Mouse (Mus musculus): ENCODE measurements around the gene Grm4.
A peak's percentile ranks its signal among the peaks of the same experiment; 100 is the strongest.

Grm4 gene

GRCm38 (mm10) chr17:27445364-27446075 lies 75.7 kb downstream of the Grm4 start:
- DNase-seq (ENCODE audit: low read depth): no peak

DNA sequence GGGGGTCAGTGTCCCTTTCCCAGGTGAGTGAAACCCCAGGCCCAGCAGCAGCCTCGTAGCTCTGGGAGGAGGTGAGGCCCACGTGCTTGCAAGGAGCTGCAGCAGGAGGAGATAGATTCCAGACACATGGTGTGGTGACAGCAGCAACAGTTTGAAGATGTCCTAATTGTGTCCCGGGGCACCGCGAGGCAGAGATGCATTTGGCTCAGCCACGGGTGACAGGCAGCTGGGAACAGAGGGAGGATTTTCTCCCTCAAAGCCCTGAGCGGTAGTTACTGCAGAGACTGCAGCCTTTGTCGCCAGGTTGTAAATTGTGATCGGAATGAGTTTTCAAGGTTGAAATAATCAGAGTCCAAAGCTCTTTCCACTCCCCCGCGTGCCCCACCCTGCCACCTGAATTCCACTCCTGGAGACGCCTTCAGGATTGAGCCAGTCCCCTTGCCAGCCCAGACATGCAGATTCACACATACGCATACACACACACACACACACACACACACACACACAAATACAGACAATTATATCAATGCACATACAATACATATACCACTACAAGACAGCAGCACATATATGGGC lies 78.6 kb downstream of the Grm4 start:
- no peak for DNase-seq (ENCODE audit: low read depth)

- DNase-seq (ENCODE audit: low read depth): no peak
These were observed 79.4 kb downstream of the Grm4 start for GRCm38 (mm10) chr17:27441778-27442177.

GRCm38 (mm10) chr17:27435799-27436198 lies 85.4 kb downstream of the Grm4 start:
- DNase-seq (ENCODE audit: low read depth): no peak

DNA sequence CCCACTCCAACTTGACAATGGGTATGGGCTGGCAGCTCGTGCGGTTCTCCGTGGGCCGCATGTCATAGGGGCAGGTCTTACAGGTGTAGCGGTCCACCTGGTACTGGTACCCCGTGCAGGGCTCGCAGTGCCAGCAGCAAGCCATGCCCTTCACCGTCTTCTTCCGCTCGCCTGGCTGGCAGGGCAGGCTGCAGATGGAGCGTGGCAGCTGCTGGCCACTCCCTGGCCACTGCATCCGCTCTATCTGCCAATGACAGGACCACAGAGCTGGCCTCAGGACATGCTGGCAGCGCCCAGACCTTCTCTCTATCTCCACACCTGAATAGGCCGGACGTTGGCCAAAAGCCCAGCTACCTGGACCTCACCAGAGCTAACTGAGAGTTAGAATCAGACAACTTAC lies 86.0 kb downstream of the Grm4 start:
- no peak for DNase-seq (ENCODE audit: low read depth)

- no peak for DNase-seq (ENCODE audit: low read depth)
These were observed 87.1 kb downstream of the Grm4 start for GRCm38 (mm10) chr17:27434066-27434465.

- DNase-seq (ENCODE audit: low read depth): no peak
These were observed 88.0 kb downstream of the Grm4 start for GRCm38 (mm10) chr17:27433179-27433680.

DNA sequence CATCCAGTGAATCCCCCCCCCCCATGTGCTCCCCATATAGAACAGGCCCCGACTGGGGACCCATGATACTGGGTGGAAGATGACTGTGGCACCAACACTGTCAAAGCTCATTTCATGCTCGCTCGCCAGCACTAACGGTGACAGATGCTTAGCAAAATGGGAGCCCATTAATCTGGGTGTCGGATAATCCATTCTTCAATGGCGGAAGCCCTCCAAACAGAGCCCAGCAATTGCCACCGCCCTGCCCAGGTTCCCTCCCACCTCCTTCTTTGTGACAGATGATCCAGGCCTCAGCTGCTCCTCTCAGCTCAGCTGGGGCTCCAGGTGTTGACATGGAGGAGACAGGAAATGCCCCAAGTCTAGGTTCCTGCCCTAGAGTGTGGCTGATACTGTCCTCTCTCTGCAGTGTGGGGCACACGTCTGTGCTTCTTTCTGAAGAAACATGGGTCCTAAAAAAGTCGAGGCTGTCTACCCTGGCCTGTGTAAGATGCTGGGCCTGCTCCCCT lies 89.0 kb downstream of the Grm4 start:
- DNase-seq (ENCODE audit: low read depth): no peak

GRCm38 (mm10) chr17:27431049-27431839 lies 90.0 kb downstream of the Grm4 start:
- no peak for DNase-seq (ENCODE audit: low read depth)

GRCm38 (mm10) chr17:27429757-27430156 lies 91.4 kb downstream of the Grm4 start:
- DNase-seq (ENCODE audit: low read depth): no peak

DNA sequence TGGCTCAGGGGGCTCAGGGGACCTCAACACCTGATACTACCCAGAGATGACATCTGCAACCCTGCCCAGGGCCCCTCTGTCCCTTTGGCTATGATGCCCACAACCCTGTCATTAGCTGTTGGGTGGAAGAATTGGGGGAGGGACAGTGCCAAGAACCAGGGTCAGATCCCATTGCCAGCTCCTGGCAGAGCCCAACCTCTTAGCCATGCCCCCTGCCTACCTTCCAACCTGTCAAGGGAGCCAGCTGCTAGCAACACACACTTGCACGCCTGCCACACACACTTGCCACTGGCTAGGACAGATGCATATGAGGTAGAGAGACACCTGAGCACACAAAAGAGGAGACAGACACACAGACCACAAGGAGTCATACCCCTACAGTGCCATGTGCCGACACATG lies 96.2 kb downstream of the Grm4 start:
- DNase-seq (ENCODE audit: low read depth): no peak

- DNase-seq (ENCODE audit: low read depth): no peak
These were observed 96.8 kb downstream of the Grm4 start for GRCm38 (mm10) chr17:27424356-27424755.

GRCm38 (mm10) chr17:27422726-27423381 lies 98.3 kb downstream of the Grm4 start:
- DNase-seq (ENCODE audit: low read depth): no peak

GRCm38 (mm10) chr17:27422371-27422725 lies 98.9 kb downstream of the Grm4 start:
- DNase-seq (ENCODE audit: low read depth): no peak

DNA sequence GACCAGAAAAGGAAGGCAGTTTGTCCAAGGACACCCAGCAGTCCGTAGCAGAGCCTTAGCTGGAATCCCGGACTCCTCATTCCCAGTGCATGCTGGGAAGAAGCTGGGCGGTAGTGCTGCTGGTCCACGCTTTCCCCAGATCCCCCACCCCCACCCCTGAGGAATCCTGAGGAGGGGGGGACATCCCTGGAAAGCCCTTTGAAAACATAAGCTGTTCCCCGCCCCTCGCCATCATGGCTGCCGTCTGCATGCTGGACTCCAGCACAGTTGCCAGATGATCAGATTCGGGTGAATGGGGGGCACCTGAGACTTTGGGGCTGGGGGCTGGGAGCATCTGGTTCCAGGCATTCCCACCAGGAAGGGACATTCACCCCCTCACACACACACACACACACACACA lies 99.4 kb downstream of the Grm4 start:
- no peak for DNase-seq (ENCODE audit: low read depth)

GRCm38 (mm10) chr17:27409006-27409405 lies 112.2 kb downstream of the Grm4 start:
- no peak for DNase-seq (ENCODE audit: low read depth)

DNA sequence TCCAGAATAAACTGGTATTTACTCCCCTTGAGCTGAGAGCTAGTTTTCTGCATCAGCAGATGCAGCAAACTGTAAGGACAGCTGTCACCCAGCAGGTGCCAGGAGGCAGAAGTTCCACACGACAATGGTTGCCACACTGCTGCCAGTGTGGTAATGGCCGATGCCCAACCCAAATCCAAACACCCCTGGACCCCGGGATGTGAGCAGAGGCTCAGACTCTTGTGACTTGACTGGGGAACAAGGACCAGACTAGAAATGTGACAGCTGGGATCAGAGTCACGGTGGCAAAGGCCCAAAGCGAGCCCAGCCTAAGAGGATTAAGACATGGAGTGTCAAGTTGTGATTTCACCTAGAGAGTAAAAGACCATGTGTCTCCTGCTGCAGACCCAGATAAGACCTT lies 112.7 kb downstream of the Grm4 start:
- DNase-seq (ENCODE audit: low read depth): no peak

GRCm38 (mm10) chr17:27406956-27407355 lies 114.2 kb downstream of the Grm4 start:
- DNase-seq (ENCODE audit: low read depth): no peak

DNA sequence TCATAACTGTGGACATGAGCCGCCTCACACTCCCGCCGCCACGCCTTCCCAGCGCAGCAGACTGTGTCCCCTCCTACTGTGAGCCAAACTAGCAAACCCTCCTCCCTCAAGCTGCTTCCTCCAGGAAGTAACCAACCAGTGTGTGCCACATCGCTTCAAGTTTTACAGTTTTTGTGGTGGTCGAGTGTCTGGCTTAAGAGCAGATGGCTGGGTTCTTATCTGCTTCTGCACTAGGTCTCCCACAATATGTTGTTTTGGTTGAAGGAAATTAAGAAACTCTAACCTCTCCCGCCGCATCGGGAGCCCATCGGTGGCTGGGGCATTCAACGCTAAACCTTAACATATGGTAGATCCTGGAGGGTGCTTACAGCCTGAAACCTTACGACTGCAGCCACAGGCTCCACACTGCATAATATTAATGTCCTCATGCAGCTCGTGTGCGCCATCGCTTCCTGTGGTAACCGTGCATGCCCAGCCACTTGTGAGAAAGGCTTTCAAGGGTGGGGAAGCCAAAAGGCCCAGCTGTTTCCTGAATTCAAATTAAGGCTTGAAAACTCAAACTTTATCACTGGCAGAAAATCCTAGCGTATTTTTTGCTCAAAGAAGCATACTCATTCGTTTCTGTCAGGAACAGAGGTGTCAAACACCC lies 115.7 kb downstream of the Grm4 start:
- peak; percentile 33 for DNase-seq (ENCODE audit: low read depth)

DNA sequence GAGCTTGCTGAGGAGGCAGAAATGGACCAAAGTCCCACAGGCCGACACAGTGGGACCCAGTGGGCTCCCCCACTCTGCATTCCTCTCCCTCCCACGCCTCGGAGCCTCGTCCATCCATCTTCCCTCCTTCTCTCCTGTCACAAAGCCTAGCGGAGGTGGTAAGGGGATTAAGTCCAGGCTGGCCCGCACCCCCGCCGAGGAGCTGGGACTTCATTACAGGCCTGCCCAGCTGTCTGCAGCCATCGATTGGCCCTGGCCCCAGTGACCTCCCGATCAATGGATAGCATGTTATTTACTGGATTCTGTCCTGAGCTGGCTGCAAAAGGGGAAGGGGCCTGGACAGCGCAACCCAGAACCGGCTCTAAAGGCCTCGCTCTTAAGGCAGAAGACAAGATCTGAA lies 120.0 kb downstream of the Grm4 start:
- no peak for DNase-seq (ENCODE audit: low read depth)

DNA sequence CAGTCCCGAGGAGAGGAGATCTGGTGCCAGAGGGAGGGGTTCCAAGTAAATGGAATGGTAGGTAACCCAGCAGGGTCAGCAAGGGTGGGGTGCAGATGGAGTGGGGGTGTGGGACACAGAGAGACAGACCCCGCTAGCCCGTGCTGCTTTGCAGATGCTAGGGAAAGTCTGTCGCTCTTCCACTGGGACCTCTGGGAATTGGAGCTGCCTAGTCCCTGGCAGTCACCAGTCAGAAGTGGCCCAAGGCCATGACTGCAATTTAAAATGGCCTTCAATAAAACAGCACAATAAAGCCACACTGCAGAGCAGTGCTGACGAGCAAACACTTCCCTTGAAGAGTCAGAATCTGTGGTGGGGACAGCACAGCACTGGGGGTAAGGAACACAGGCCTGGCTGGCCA lies 127.3 kb downstream of the Grm4 start:
- DNase-seq (ENCODE audit: low read depth): no peak

DNA sequence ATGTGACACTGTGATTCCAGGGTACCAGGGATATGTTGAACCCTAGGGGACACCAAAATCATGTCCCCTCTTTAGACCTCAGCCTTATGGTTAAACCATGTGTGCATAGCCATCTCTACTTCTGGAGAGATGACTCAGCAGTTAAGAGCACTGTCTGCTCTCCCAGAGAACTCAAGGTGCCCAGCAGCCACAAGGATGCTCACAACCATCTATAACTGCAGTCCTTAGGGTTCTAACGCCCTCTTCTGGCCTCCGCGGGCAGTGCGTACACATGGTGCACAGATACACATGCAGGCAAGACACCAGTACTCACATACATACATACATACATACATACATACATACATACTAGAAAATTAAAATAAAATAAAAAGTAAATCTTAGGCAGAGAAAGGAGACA lies 127.8 kb downstream of the Grm4 start:
- peak; percentile 42 for DNase-seq (ENCODE audit: low read depth)
